Mouse (Mus musculus) brain, embryonic 14.5 days (tissue): ENCODE measurements around the gene Gm48552.

Experiments
- CTCF ChIP-seq: fragments of 200-500 bp; IDR thresholded peaks from 2 replicates; pipeline ENCODE4 v1.5.1; 2012; ENCODE audit warnings: inconsistent platforms, mild to moderate bottlenecking, moderate library complexity, borderline replicate concordance; ENCODE audit not compliant: insufficient read depth, insufficient read length; ENCODE audit errors: extremely low read depth
- POLR2A ChIP-seq: fragments of 200-500 bp; IDR thresholded peaks from 2 replicates; pipeline ENCODE4 v1.6.1; 2012; ENCODE audit warnings: mild to moderate bottlenecking, inconsistent platforms, borderline replicate concordance; ENCODE audit not compliant: poor library complexity, insufficient read depth, insufficient read length, severe bottlenecking; ENCODE audit errors: extremely low read depth

- no peak for TF ChIP-seq POLR2A
- TF ChIP-seq CTCF, result peak; percentile 77
Observed at GRCm38 (mm10) chr10:81341333-81341949, 47.4 kb upstream of the Gm48552 start.
